Mouse (Mus musculus) v-Abl transformed pro-B cells (cell line): ENCODE measurements around the gene Med27.

Source experiments
- in situ Hi-C, 2 experiments: fragments of 400-800 bp; cut with MboI; formaldehyde crosslinking; loops; one replicate each; pipeline ENCODE4 v1.15.1; 2025; ENCODE audit not compliant: unreplicated experiment in 2 of 2

The Med27 gene

DNA sequence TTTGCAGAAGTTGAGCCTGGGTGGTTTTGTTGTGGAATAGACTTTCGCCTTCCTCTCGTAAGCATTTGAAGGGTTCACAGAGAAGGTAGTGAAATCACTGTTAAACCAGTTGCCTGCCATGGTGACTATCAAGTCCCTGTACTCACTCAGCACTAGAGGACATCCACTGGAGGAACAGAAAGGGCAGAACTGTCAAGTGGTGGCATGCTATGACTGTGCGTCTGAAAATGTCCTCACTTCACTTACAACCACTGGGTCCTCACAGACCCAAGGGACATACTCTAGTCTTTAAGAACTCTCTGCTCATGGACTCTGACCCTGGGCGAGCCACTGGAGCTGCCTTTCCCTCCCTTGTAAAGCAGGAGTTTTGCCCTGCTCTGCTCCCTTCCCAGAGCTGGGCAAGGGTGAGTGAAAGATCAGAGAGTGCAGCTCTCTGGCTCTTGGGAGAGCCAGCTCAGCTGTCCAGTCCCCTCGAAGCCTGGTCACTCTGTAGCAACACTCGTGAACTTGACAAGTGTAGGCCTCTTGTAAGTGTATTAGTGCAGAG is 116.5 kb downstream of the Med27 start:
- in situ Hi-C loops: no loop called here

DNA sequence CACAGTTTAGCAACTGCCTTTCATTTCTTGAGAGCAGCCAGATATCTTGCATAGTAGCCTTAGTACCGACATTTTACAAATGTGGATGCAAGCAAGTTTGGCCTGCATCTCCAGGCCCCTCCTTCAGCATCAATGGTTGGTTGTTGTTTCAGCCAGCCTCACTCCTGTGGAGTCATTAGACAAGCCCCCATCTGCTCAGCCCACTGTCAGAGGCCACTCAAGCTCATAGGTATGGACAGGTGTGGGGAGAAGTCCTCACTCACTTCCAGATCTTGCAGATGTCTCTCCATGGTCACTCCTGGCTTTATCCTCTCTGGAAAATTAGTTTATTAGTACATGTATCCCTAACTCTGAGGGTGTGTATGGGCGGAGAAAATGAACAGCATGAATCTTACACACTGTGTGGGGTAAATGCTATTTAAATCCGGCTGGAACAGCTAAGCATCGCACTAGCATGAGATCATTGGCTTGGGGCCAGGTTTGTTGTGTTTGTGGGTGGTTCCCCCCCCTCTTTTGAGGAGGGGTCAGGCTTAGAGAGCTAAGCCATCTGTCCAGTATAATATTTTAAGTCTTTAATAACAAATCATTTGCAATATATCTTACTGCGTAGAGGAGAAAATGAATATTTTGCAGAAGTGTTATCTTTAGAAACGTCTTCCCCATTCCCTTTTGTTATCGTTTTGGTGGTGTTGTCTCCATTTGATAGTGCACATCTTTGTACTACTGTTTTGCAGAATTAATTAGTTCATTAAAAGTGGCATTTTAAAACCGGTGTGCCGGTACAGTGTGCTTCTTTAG is 118.4 kb downstream of the Med27 start:
- in situ Hi-C loops: no loop called here

DNA sequence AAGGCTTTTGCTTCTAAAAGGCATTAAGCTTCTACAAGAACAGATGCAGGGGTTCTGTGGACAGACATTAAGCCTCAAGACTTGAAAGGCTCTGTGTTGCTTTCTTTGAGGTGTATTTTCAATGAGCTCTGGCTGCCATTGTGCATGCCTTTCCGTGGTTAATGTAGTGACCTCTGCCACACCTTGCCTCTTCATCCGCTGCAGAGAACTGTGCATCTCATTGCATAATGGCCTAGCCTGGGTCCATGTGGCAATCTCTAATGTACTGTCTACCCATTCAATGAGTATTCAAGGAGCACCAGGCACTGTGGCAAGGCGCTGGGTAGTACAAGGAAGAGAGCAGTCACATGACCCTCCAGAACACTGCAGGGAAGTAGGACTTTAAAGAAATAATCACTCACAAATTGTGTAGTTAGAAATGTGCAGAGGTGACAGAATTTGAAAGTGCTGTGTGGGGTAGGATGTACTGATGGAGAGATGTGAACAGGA is 119.1 kb downstream of the Med27 start:
- in situ Hi-C loops: no loop called here

DNA sequence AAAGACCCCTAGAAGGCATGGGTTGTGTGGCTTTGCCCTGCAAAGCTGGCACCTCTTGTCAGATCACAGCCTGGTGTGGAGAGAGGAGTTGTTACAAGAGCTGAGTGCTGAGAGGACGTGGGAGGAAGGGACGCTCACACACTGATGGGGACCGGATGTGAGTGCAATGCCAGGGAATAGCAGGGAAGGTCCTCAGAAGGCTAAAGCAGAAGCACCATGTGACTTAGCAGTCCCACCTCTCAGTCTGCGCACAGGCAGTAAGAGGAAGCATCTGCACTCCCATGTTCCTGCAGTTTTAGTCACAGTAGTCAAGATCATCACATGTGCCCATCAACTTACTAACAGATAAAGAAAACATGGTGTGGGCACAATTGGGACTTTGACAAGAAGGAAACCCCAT is 119.8 kb downstream of the Med27 start:
- in situ Hi-C loops: no loop called here

DNA sequence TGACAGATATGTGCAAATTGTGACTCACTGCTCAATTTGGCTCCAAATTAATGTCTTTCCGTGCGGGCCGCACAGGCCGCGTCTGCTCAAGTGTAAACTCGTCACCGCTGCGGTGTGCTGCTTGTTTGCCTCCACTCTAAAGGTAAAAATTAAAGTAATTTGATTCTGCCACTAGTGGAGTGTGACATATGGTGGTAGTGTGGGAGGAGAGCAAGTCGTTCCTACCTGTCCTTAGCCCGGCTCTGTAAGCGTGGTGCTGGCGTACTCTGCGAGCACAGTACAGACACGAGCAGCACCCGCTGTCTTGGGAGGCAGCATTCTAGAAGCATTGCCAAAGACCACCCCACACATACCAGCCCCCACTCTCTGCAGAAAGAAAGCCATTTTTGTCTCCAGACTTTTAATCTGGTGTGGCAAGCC is 121.9 kb downstream of the Med27 start:
- in situ Hi-C loops: no loop called here

DNA sequence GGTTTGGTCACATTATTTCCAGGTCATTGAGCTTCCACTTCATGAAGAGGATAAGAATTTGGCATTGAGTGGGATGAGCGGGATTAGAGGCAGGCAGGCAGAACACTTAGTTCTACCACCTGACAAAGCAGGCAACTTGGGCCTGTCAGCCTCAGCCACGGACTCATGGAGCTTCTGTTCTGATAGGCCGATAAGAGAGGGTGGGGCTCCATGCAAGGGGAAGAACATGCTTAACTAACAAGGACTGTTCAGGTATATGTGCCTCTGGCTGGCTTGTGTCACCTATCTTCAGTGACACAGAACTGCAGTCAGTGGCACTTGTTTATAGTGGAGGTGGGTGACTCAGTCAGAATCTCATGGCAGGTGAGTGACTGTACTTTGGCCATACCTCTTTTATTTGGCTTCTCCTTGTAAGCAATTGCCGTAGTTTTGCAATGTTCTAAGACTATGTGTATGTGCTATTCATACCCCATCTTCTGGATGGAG is 126.4 kb downstream of the Med27 start:
- in situ Hi-C loops: no loop called here

DNA sequence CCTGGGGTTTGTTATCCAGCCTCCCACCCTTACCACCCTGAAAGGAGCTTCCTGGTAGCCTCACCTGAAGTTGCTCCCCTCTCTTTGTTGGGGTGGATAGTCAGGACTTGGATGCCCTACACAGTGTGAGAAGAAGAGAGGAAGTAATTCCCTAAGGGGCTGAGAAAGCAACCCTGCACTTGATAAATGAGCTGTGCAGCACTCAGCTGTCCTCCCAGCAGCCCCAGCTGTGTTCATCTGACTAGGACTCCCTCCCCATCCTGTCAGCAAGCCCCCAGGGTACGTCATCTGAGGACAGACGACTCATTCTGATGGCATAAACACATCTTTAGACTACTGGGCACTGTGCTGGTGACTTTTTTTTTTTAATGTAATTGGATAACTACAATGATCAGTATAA is 127.3 kb downstream of the Med27 start:
- in situ Hi-C loops: no loop called here

DNA sequence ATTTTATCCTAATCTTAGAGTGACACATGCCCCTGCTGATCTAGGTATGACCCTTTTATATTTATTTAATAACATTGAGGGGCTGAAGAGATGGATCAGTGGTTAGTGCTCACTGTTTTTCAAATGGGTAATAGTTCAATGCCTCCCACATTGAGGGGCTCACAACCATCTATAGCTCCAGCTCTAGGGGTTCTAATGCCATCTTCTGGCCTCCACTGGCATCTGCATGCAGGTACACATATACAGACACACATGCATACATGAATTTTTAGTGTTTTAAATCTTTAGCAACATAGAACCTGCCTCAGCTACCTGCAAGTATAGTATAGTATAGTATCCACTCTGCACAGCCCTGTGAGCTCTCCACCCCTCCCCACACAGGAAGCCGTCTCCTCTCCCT is 130.1 kb downstream of the Med27 start:
- in situ Hi-C loops: no loop called here

DNA sequence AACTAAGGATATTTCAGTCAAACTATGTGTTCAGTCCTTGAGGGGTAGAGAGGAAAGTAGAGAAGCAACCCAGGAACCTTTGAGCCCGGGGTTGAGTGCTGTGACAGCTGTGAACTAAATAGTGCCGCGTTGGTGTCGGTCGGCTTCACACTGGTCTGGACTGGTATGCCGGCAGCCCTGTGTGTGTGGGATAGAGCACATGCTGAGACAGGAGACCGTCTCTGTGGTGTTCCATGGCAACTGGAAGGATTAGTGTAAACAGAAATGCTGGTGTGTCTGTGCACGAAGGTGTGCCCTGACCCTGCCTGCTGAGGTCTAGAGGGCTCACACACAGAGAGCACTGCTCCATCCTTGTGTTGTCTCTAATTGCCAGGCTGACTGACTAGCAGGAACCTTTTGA is 135.2 kb downstream of the Med27 start:
- in situ Hi-C loops: no loop called here

DNA sequence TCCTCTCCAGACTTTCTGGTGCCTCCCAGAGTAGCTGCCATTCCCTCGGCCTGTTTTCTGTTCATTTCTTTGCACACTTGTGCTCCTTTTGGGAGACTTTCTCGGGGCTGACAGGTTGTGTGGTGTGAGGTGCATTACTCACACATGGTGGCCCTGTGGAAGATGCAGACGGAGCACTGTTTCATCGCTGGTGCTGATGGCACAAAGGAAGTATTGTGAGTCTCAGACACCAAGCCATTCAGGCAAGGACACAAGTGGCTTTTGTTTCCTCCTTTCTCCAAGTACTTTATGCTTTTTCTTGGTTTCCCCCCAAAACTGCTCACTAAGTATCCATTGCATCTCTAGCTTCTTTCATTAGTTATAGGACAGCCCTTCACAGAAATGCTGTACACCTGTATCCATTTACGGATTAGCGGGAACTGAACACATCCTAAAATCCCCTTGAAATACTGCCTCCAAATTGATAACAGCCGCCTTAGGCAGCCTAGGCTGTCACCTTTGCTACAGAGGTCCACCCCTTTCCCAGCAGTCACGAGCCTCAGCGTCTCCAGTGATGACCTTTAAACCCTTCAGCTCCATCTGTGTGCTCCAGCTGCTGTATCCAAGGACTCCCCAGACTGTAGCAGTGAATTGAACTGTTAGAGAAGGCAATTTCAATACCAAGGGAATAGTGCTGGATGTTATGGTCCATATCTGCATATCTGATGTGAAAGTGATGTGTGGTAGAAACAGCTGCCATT is 136.5 kb downstream of the Med27 start:
- in situ Hi-C loops: no loop called here

DNA sequence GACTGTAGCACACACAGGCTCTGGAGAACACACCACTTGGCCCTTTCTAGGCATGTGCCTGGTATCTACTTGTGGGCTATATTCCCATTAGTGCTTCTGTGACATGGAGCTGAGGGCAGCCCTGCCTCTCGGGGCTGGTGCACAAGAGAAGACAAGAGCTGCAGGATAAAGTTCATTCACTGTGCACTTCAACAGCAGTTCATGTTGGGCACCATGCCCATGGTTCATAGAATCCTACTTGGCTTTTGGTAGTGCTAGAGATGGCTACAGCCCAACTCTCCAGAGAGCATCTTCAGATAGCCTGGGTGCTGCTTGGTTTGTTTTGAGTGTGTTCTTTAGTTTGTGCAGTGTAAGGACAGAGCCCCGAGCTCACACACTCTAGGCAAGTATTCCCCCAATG is 138.9 kb downstream of the Med27 start:
- in situ Hi-C loops: no loop called here

DNA sequence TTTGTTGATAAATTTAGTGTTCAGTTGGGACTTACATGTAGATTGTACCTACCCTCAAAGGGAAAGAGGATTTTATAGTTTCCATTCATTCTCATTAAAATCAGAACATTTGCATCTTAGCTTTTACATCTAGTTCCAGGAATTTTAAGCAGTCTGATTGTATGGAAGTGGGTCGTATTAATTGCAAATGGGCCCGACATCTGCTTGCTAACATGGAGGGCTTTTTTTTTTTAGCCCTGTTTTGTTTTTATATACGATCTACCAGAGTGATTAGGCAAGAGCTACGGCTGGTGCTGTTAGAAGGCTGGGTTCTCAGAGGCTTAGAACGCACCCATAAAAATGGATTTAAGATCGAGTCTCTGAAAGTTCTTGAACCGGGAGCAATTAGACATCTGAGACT is 139.9 kb downstream of the Med27 start:
- in situ Hi-C loops: no loop called here

DNA sequence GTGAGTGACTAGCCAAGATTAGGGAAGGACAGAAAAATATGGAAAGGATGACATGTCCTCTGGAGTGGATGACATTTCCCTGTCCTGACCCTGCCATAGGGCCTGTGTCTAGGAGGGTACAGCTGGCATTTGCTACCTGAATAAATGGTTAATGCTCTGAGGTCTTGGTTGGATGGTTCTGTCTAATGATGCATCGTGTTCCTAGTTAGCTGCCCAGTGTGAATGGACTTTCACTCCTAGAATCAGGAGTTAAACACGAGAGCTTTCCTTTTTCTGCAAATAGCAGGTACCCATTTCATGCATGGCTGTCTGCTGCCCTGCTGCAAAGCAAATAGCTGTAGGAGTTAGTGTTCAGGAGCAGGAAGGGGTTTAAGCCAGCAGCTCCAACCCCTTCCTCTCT is 141.0 kb downstream of the Med27 start:
- in situ Hi-C loops: no loop called here

DNA sequence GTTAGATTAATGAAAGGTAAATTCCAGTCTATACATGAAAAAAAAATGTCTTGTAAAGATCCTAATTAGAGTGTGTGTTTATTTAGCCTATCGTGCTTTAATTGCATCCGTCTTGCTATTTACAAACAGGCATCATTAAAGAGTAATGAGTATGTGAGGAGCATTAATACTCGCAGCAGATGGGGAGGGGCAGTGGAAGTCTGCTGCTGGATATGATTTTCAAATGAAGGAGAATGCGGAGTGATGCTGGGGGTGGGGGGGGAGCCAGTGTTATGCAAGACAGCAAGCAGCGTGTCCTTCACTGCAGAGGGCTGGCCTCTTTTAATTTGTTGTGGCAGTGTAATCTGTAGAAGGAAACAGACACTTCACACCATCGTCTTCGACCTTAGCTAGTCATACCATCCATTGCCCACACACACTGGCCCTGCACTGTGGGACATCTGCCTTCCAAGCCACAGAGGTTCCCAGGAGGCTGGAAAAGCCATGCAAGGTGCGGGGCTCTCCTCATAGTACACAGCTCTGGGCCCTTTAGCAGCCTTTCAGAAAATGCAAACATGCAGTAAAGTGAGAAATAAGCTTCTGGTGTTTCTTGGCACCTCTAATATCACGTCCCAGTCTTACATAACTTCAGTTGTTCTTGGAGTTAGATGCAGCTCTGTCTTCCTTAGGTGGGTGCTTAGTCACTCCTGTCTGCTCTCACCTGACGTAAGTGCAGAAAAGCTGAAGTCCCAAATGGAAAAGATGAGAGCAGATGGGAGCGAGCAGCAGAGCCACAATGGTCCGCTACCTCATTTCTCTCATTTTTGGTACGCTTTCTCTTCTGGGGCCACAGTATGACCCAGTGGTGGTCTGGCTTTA is 142.0 kb downstream of the Med27 start:
- in situ Hi-C loops: no loop called here

DNA sequence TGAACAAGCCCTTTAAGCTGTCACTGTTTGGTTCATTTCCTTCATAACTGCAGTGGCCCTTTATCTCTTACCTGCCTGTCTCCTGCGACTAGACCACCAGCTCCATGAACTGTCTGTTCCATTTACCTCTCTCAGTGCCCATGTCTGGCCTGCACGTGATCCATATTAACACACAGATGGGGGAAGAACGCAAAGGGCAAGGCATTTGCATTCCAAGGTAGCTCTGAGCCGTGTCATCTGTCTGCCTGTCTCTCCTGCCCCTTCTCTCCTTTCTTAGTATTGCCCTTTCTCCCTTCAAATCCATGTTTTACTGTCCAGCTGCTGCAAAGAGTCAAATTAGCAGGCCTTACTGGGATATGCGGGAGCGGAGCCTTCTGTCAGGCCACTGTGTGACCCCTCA is 145.0 kb downstream of the Med27 start:
- in situ Hi-C loops: no loop called here

DNA sequence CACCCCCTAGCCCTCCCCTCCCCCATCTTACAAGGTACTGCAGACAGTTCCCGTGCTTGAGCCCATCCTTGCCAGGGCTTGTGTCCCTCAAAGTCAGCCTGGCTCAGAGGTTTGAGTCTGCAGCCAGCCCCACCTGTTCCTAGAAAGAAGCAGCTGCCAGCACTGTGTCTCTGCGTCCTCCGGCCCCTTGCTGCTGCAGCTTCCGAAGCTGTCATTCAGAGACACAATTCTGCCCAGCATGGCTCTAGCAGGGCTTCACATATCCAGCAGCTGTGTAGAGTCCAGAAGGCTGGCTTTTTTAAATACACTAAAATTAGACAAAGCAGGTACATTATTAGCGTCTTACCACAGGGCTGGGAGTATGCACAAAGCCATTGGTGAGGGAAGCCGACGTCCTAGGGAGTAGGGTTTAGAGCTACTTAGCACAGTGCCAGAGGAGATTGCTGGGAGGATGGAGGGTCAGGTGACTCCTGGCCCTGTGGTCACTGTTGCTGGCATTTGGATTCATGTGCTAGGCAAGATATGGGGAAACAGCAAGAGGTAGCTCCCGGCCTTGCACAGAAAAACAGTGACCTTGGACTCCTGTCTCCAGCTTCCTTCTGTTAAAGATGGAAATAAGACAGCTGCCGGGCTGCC is 146.9 kb downstream of the Med27 start:
- in situ Hi-C loops: no loop called here

DNA sequence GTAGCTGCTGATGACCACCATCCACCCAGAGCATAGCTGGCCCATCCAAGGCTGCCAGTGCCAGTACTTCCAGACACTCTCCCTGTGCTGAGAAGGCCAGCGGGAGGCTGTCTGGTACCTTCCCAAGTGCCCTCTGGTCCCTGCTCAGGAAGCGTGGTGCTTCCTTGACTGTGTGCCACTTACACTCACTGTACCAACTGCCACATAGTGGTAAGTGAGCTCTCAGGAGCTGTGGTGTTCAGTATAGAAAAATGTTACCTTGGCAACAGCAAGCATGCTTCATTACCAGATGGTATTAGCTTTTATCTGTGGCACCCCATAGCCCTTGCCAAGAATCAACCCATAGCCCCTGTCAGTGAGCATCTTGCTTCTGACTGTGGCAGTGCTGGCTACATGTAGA is 148.7 kb downstream of the Med27 start:
- in situ Hi-C loops: no loop called here

DNA sequence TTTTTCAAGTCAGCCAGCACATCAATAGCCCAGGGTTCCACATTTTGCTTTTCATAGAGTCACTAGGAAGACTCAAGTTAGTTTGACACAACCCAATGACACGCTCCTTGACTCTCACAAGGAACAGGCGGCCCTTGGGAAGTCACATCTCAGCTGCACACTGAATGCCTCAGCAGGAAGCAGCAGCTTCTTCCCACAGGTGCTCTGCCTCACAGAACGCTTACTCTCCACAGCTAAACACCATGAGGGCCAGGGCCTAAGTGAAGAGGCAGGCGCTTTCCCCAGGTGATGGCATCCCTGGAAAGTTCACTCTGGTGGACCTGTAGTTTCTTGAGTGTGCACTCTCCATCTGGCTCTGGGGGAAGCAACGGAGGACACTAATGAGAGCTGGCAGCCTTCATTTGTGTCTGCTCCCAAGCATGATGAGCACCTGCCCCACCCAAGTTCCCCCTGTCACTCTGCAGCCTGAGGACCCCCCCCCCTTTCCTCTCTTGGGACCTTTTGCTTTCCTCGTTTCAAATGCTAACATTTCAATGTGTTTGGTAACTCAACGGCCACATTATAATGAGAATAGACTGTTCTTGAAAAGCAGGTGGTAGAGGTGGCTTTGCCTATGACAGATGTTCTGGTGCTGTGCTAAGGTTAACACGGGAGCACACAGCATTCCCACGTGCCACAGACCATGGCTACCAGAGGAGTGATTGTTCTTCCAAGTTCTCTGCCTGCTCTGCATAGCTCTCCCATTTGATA is 154.2 kb downstream of the Med27 start:
- in situ Hi-C loops: no loop called here

DNA sequence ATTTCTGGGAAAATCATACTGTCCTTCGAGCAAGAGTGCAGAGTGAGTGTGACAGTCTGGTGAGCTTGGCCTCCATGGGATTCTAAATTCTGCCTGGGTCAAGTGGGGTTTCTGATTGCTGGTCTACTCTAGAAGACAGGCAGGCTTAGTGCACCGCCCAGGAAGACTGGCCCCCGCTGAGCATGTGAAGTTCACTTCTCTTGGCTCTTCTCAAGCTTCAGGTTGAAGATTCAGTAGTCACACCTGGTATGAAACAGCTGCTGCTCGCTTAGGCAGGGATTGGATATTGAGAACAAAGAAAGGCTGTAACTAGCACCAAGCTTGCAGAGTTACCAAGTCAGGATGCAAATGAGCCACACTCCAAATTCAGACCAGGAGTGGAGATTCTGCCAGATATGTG is 154.8 kb downstream of the Med27 start:
- in situ Hi-C loops: no loop called here

DNA sequence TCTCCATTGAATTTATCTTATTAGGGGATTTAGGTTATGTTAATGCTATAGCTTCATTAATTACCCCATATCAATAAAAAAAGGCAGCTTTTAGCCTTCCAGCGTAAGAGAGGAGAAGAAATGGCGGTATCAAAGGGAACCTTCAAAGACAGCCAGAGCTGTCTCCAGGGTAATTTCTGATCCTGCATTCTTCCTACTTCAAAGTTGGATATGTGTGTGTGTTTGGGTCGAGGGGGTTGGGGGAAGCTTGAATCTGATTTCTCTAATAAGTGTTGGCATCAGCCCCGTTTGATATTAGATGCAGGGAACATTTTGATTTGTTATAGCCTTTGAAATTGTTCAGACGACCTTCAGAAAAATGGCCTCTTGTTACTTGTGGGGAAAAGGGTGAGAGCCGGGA is 158.2 kb downstream of the Med27 start:
- in situ Hi-C loops: no loop called here
